Mouse (Mus musculus): ENCODE measurements around the gene Il1a.

- TF ChIP-seq CTCF (IDR thresholded peaks at IDR 0.05; ENCODE audit: borderline replicate concordance, extremely low read depth, insufficient read depth, insufficient read length) (no peak), POLR2A (IDR thresholded peaks at IDR 0.05; ENCODE audit: borderline replicate concordance, extremely low read depth, insufficient read depth, insufficient read length, poor library complexity, severe bottlenecking) (no peak)
Observed at GRCm38 (mm10) chr2:129324216-129324615, 14.4 kb upstream of the Il1a start.
